Mouse (Mus musculus): ENCODE data around the gene Epn3. TPM values are rescaled to one million over a fixed set of nuclear protein-coding genes. Genes with fewer than 3 reads are reported as not detected.

Epn3 gene
- total RNA-seq, 2 experiments from 2014 or later: 0.73 to 0.92 TPM

DNA sequence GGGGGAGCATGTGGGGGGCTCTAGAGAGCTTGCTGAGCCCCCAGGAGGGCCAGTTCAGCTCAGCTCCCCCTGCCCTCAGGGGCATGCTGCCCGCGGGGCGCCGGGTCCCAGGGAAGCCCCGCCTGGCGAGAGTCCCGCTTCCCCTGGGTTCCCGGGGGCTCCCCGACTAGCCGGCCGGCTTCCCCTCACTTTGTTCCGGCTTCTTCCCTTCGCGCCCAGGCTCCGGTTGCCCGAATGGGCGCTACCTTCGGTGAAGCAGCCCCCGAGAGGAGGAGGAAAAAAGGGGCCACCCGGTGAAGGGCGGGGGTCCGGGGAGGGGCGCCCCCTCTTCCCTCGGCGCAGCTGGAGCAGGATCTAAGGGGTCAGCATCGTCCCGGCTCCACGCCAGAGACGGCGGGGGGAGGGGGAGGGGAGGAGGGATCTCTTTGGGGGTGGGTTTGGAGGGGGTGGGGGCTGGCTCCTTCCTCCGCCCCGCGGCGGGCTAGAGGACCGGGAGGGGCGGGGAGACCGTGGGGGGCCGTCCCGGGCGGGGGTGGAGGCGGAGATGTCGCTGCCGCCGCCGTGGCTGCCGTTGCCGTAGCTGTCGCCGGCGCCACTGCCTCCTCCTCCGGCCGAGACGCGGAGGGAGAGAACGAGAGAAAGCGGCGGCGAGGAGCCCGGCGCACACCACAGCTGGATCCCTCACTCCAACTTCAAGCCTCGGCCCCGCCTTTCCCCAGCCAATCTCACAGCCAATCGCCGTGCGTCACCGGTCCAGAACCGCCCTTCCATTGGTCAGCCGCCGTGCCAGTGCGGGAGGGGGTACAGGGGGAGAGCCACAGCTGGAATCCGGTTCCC is 25.8 kb downstream of the Epn3 start, which contains the start of gene Cacna1g:
Gene Cacna1g, minus strand, starts transcription at position 492 of the 837 bp plus-strand sequence.
- intact Hi-C loops (cut with DNase I): loop anchor here (2.0 to 5.0 kb wide), 2 partner anchors 49 to 147 kb away; partner anchors contain the start of gene Ankrd40

DNA sequence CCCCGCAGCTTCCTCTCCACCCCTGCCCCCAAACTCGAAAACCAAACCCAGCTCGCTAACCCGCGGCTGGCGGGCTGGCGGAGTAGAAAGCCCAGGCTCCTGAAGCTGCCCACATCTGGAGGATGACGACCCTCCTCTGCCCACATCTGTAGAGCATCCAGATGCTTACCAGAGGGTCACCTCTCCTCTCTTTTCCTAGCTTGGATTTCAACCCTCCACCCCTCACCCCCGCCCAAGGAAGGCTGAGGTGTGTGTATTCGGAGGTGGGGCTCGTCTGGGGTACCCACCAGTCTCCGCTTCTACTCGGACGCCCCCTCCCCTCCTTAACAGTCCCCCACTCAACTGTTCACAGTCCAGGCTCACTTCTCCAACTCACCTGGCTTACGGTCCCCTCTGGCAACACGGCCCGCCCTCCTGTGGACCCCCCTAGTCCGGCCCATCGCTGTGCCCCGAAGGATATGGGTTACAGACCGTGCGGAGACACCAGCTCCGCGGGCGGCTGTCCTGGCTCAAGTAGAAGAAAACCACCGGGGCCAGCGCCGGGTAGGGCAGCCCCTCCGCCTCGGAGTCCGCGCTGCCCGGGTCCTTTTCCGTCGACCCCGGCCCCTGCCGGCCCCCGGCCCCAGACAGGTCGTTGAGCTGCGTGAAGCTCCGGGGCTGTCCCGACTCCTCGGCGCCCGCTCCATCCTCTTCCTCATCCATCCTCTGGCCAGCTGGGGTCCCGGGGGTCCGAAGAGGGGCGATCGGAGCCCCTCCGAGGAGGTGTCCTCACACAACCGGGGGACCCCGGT is 26.7 kb downstream of the Epn3 start:
- no peak for DNase-seq (ENCODE audit: low spot score in 2 of 2)
- intact Hi-C loops (cut with DNase I): loop anchor here (2.0 to 5.0 kb wide), 2 partner anchors 48 to 146 kb away; partner anchors contain the start of gene Ankrd40

More for the DNA sequence above, 25.8 kb downstream of the Epn3 start, which contains the start of gene Cacna1g:
- peak; percentile 86 to 95 for DNase-seq (ENCODE audit: low spot score in 2 of 2)

DNA sequence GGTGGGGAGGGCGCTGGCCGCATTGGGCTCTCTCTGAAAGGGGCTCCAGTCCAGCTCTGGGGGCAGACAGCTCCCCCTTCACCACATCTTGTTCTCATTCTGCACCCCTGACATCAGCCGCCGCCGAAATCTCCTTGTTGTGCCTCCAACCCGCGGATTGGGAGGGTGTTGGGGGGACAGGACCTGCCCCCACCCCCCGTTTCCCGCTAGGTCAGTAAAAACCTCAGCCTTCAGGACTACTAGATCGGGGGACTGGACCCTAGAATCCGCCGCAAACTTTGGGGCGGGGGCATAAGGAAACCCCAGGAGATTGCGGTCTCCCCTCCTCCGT is 27.2 kb downstream of the Epn3 start:
- peak in 1 of 2 experiments; percentile 25 for DNase-seq (ENCODE audit: low spot score in 2 of 2)
- intact Hi-C loops (cut with DNase I): loop anchor here (2.0 to 5.0 kb wide), 2 partner anchors 48 to 145 kb away; partner anchors contain the start of gene Ankrd40

DNA sequence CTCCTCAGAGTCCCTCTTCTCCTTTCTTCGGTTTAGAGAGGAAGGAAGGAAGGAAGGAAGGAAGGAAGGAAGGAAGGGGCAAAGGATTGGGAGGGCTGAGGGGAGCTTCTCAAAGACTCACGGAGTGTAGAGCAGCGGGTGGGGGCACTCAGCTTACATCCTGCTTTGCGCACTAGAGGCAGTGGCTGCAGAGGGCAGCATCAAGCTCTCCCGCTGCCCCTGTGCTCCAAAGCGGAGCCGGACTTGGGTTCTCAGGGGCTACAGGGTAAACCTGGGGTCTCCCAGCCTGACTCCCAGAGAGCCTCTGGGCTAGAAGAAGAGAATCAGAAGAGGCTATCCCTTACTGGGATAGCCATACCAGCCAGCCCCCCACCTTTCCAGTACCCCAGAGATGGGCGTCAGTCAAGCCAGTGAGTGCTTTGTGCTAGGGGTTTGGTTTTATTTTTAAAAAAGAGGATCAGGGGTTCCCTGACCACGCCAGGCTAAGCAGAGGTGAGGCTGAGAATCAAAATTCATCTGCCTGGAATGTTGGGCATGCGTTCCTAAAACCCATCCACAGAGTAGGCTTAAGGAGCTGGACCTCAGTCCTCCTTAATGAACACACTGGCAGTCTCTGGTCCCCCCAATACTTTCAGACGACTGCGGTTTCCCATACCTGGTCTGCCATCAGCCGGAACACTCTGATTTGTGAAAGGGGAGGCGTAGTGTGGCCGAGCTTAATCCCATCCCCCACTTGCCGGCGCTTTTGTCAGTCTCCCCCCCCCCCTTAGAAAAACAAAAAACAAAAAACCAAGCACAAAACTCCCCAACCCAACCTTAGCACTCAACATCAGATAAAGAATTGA is 27.8 kb downstream of the Epn3 start:
- intact Hi-C loops (cut with DNase I): loop anchor here (2.0 to 5.0 kb wide), 3 partner anchors 17 to 145 kb away; partner anchors contain the start of gene Ankrd40
- DNase-seq (ENCODE audit: low spot score in 2 of 2): peak in 1 of 2 experiments; percentile 28

DNA sequence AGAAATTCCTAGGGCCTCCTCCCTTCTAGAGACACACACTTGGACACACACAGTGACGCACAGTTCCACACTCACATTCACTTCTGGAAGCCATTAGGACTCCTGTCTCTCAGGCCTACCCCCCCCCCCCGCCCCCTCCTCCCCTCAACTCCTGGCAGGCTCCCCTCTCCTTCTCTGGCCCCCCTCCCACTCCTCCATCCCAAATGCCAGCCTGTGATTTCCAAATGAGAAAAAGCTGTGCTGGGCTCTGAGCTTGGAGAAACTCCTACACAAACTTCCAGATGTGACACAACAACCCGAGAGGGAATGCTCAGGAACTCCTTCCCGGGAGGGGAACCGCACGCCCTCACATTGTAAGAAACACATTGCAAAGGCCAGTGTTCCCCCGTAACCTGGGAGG is 29.4 kb downstream of the Epn3 start:
- DNase-seq (ENCODE audit: low spot score in 2 of 2): peak in 1 of 2 experiments; percentile 39
- intact Hi-C loops (cut with DNase I): loop anchor here (2.0 to 5.0 kb wide), 2 partner anchors 16 to 143 kb away; partner anchors contain the start of gene Ankrd40

DNA sequence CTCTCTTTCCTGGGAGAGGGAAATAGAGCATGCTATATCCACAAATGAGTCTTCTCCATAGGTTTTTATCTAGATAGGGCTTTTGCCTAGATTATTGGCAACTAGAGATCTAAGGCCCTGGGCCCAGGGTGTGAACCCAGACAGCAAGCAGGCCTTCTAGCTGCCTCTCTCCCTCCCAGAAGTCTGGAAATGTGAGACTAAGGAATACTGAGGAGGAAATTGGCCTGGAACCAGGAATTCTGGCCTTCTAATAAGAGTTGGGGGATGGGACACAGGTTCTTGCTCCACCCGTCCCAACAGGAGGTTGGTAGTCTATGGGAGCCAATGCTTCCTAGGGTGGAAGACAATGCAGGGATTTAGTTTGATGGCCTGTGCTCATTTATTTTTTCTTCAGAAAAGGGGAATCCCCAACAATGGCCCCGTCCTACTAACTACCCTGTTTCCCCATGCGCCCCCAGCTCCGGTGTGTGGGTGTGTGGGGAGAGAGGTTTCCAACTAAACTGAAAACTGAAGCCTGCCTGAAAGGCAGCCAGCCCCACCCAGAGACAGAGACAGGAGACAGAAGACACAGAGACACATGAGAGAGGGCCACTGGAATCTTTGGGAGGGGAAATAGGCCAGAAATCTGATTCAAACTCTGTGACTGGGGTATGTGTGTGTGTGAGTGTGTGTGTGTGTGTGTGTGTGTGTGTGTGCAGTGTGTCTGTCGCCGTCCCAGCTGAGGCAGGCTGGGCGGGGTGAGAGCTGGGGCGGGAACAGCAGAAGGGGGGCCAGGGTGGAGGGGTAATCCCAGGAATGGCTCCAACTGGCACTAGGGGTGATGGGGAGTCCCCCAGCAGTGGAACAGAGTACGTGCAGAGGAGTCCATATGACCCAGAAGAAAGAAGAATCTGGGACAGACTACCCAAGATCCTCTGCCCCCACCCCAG is 30.4 kb downstream of the Epn3 start:
- peak in 1 of 2 experiments; percentile 51 for DNase-seq (ENCODE audit: low spot score in 2 of 2)
- intact Hi-C loops (cut with DNase I): loop anchor here (2.0 to 5.0 kb wide), 3 partner anchors 15 to 142 kb away; partner anchors contain the start of gene Ankrd40

DNA sequence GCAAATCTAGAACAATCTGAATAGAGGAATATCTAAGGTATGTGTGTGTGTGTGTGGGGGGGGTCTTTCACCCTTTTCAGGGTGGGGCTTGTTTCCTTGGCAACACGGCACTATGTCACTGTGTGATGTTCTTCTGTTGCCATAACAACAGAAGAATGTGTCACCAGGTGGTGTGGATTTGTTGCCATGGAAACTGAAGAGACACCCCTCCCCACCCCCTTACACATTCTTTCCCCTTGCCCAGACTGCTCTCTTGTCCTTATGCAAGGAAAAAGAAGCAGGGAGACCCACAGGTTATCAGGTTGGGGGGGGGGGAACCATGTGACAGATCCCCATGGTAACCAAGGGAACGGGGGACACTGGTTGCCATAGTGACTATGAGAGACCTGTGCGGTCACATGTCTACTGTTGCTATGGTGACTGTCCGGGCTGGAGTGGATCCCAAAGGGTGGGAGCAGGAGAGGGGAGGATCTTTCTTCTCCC is 31.2 kb downstream of the Epn3 start:
- intact Hi-C loops (cut with DNase I): loop anchor here (2.0 kb wide), 1 partner anchor 56 kb away; no protein-coding TSS in a partner anchor
- DNase-seq (ENCODE audit: low spot score in 2 of 2): peak; percentile 70 to 85

DNA sequence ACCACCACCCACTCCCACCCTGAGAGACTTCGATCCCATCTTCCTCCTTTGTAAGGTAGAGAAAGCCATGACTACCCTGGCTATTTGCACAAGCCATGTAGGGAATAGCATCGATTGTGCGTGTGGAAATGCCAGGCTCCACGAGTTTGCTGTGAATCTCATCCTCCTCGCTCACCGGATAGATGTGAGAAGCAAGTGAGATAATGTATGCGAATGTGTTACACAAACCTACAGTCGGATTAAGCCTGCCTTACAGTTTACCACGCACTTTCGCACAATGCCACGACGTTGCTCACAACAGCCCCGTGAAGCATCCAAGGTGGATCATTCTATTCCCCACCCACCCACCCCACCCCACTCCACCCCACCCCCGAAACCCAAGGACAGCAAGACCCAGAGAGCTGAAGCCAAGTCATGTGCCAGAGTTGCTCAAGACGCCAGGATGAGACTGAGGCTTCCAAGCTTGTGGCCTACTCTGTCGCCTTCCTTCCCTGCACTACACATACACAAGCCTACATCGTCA is 33.4 kb downstream of the Epn3 start:
- peak in 1 of 2 experiments; percentile 75 for DNase-seq (ENCODE audit: low spot score in 2 of 2)
- intact Hi-C loops (cut with DNase I): no loop called here

DNA sequence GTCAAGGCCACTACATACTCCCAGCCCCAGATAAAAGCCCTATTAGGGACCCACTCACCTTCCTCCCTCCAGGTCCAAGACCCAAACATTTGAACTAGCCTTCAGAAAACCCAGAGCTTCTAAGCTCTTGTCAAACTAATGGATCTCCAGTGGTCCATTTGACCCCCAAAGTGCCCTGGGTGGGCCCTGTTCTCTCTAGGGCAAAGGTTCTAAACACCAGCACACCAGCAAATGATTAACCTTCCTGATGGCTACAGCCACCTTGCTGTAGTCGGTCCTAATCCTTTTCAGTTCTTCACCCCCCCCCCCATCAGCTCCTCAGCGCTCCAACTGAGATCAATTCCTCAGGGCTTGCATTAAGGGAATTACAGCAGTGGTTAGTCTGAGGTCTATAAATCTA is 35.6 kb downstream of the Epn3 start:
- intact Hi-C loops (cut with DNase I): no loop called here
- DNase-seq (ENCODE audit: low spot score in 2 of 2): no peak

DNA sequence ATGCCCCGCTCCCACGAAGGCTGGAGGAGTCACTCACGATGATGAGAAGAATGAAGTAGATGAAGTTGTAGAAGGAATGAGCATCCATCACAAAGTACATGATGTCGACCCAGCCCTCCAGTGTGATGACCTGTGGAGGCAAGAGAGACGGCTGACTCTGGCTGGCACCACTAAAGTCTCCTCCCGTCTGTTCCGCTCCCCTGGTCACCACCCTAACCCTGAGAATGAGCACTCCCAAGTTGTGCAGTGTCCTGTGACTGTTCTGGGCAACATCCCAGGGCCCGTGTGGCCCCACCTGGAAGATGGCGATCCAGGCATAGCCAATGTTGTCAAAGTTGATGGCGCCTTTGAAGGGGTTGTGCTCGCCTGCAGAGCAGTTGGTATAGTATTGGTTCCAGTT is 37.9 kb downstream of the Epn3 start:
- no peak for DNase-seq (ENCODE audit: low spot score in 2 of 2)
- intact Hi-C loops (cut with DNase I): no loop called here

DNA sequence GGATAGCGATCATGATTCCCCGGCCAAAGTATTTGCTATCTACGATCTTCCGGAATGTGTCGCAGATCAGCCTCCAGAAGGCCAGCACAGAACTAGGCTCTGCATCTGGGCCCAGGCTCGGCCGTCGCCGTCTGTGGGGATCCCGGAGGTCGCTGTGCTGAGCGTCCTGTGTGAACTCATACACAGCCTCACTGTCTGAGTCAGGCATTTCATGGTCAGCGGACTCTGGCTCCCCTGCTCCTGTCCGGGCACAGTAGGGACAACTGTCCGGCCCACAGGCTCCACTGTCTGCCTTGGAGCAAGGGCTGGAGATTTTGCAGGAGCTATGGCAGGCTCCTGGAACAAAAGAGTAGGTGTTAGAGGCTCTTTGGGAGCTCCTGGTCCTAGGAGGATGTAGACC is 42.8 kb downstream of the Epn3 start:
- intact Hi-C loops (cut with DNase I): no loop called here

DNA sequence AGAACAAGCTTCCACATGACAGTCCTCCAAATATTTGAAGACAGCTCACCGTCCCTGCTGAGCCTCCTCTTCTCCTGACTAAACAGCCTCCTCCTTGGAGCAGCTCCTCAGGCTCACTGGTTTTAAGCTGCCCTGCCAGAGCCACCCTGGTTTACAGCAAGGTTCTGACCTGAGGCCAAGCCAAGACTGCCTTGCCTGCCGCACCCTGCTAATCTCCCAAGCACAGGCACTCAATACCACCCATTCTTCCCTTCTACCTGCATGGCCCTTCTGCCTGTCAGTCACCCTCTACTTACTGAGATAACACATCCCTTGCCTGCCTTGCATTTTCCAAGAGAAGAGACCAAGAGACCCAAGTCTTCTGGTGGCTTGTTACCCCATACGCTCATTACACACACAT is 43.4 kb downstream of the Epn3 start:
- intact Hi-C loops (cut with DNase I): no loop called here

More for the DNA sequence above, 42.8 kb downstream of the Epn3 start:
- no peak for DNase-seq (ENCODE audit: low spot score in 2 of 2)

DNA sequence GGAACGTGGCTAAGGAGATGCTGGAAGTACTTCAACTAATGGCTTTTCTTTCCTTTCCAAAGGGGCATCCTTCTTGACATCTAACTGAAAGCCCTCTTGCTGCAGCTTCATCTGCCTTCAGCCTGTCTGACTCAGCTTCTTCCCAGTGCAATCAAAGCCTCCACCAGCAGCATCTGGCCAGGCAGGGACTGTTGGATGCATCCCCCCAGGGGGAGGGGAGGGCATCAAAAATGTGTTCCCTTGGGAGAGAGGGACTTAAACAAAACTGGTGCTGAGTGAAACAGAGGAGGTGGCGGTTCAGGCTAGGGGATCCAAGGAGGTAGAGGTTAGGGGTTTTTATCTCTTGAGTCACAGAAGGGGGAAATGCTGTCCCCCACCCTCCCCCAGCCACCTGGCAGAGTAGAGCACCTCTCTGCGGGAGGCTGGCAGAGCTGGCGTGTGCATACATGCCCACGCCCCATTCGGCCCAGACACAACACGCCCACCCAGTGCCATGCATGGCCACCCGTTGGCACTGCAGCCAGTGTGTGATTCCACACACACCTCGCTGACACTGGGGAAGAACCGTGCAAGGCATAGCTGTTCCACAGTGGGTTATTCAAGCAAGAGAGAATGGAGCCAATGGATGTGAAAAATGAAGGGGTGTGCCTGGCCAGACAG is 44.5 kb downstream of the Epn3 start:
- peak in 1 of 2 experiments; percentile 67 for DNase-seq (ENCODE audit: low spot score in 2 of 2)
- intact Hi-C loops (cut with DNase I): loop anchor here (2.0 kb wide), 2 partner anchors 16 to 30 kb away; no protein-coding TSS in a partner anchor

More for the DNA sequence above, 43.4 kb downstream of the Epn3 start:
- DNase-seq (ENCODE audit: low spot score in 2 of 2): peak in 1 of 2 experiments; percentile 40

DNA sequence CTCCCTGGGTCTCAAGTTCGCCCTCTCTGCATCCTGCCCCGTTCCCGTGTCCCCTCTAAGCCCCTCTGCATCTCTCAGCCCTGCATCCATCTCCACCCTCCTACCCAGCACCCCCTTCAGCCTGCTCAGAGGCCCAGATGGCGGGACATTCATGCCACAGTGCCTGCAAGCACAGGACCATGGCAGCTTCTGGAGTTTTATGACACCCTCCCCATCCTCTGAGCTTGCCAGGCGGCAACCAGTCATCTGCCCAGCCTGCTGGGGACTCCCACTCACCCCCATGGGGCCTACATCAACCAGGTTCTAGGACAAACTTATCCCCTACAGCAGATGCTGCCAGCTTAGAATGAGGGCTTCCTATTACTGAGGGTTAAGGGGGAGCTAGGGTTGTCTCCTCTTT is 45.0 kb downstream of the Epn3 start:
- peak in 1 of 2 experiments; percentile 81 for DNase-seq (ENCODE audit: low spot score in 2 of 2)
- intact Hi-C loops (cut with DNase I): loop anchor here (2.0 kb wide), 2 partner anchors 16 to 30 kb away; no protein-coding TSS in a partner anchor

DNA sequence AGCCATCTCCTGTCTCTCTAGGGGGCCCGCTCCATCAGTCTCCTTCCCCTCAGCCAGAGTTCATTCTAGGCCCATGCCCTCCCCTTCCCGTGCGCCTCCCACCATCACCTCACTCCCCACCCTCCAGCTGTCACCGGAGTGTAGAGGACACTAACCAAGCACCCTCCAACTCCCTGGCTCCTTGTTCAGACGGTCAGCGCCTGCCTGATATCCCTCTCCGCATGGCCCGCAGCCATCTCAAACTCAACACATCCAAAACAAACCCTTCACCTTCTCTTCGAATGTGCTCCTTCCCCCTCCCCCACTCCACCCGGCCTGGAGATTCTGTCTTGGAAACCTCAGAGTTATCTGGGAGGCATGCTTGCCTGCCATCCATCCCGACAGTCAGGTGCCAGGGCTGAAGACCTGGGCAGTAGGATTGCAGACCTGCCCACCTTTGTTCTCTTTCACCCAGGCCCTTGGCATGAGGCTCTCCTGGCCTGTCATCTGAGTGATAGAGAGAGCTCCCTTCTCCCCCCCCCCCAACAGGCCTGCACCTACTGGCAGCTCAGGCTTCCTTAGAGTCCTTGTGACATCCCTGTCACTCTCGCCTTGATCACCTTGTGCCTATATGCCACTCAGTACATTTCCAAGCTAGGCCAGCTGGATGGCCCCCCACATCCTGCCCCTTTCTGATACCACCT is 48.5 kb downstream of the Epn3 start:
- no peak for DNase-seq (ENCODE audit: low spot score in 2 of 2)
- intact Hi-C loops (cut with DNase I): no loop called here

DNA sequence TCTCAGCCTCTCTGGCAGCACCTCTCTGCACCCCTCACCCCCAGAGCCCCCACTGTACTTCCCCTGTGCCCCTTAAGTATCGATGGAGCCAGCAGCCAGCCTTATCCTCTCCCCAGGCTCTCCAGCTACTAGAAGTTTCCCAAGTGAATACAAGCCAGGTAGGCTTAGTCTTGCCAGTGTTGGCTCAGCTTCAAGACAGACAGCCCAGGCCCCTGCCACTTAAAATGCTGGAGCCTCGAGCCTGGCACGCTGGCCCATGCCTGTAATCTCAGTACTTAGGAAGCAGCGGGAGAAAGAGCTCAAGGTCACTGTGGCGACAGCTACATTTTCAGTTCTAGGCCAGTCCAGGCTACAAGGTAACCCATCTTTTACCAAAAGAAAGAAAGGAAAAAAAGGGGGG is 49.9 kb downstream of the Epn3 start:
- DNase-seq (ENCODE audit: low spot score in 2 of 2): no peak
- intact Hi-C loops (cut with DNase I): no loop called here

Data from left cerebral cortex, postnatal 25 days (tissue).